Mouse (Mus musculus) skeletal muscle tissue, postnatal 0 days (tissue): ENCODE measurements around the gene Tcstv3. TPM values are rescaled to one million over a fixed set of nuclear protein-coding genes. Genes with fewer than 3 reads are reported as not detected.

Source experiments
- polyA plus RNA-seq: library from polyadenylated mRNA; unstranded; fragments of >200 nt; fragmentation: Nextera tagmentation; extraction: Ambion mirVana; gene quantifications from 2 replicates; pipeline ENCODE4 v1.2.1, GENCODE M21; 2015

Gene Tcstv3
- polyA plus RNA-seq, result not detected in 2 replicates

GRCm38 (mm10) chr13:120316578-120316977, at the start of gene Tcstv3:
Gene Tcstv3 (plus strand): TSS chr13:120316878.

GRCm38 (mm10) chr13:120299991-120300442, 16.7 kb upstream of the Tcstv3 start, which contains the start of gene BC147527:
Gene BC147527 (plus strand): TSS chr13:120300392.

Other genes with a start within 250 kb of the Tcstv3 start
- gene Gm20767, start 176.6 kb upstream of the Tcstv3 start, polyA plus RNA-seq, result not detected in 2 replicates
- not detected in 2 replicates for gene Gm21818, start 144.4 kb upstream of the Tcstv3 start, polyA plus RNA-seq
- not detected in 2 replicates for gene Gm21762, start 100.9 kb upstream of the Tcstv3 start, polyA plus RNA-seq
- not detected in 2 replicates for gene Gm21731, start 77.8 kb upstream of the Tcstv3 start, polyA plus RNA-seq
- not detected in 2 replicates for gene AF067061, start 53.8 kb upstream of the Tcstv3 start, polyA plus RNA-seq
- 0.22 and 0.43 TPM in 2 replicates for gene BC147527, start 16.5 kb upstream of the Tcstv3 start, polyA plus RNA-seq